Mouse (Mus musculus) spleen, adult 2 months (tissue): ENCODE measurements around the gene Pax5. TPM values are rescaled to one million over a fixed set of nuclear protein-coding genes. Genes with fewer than 3 reads are reported as not detected.

Source experiments
- DNase-seq, 2 experiments: peaks; one replicate each; pipeline versions ENCODE4 v3.0.0 to v3.0.0-alpha.2; 2012 to 2021; ENCODE audit warnings: low spot score in 2 of 2, low read depth in 1 of 2
- H3K27ac ChIP-seq: fragments of 200-500 bp; 2 replicates; pipeline ENCODE4 v1.5.1; 2012; ENCODE audit warnings: low read length, inconsistent platforms; ENCODE audit not compliant: insufficient read depth
- H3K27me3 ChIP-seq: fragments of 200-500 bp; 2 replicates; pipeline ENCODE4 v1.6.1; 2012; ENCODE audit warnings: mild to moderate bottlenecking, moderate library complexity, low read length, inconsistent platforms; ENCODE audit not compliant: control insufficient read depth, insufficient read depth
- H3K36me3 ChIP-seq: fragments of 200-500 bp; 2 replicates; pipeline ENCODE4 v1.6.1; 2012; ENCODE audit warnings: mild to moderate bottlenecking, low read length, inconsistent platforms; ENCODE audit not compliant: control insufficient read depth, insufficient read depth
- H3K4me1 ChIP-seq: fragments of 200-500 bp; 2 replicates; pipeline ENCODE4 v1.6.1; 2011; ENCODE audit warnings: inconsistent platforms; ENCODE audit not compliant: control insufficient read depth, insufficient read depth, insufficient read length
- H3K4me3 ChIP-seq: fragments of 200-500 bp; 2 replicates; pipeline ENCODE4 v1.5.1; 2011; ENCODE audit warnings: mild to moderate bottlenecking, inconsistent platforms; ENCODE audit not compliant: insufficient read depth, insufficient read length; ENCODE audit errors: extremely low read depth
- CTCF ChIP-seq: fragments of 200-500 bp; IDR thresholded peaks from 2 replicates; pipeline ENCODE4 v1.5.1; 2011; ENCODE audit warnings: mild to moderate bottlenecking, inconsistent platforms; ENCODE audit not compliant: insufficient read depth, insufficient read length, insufficient replicate concordance; ENCODE audit errors: extremely low read depth
- POLR2A ChIP-seq: fragments of 200-500 bp; IDR thresholded peaks from 2 replicates; pipeline ENCODE4 v1.6.1; 2011; ENCODE audit warnings: low read depth, low read length, inconsistent platforms
- WGBS: fragments of 180-500 bp; shearing (Covaris S2); methylation state at CpG from one replicate; pipeline ENCODE4 v1.1.7; 2018; 5-methylcytosine and 5-hydroxymethylcytosine counted together
- polyA plus RNA-seq: library from polyadenylated mRNA; depleted of rRNA; stranded (reverse); fragments of >200 nt; gene quantifications from 2 replicates; pipeline ENCODE4 v1.2.3, GENCODE M21; 2012

Gene Pax5
- polyA plus RNA-seq, 1 experiment: 131 TPM

- WGBS: 2% methylated on average over 50 of the region's 50 CpGs
- peak overlapping the region; percentile 97 for H3K27ac ChIP-seq
- no peaks in the 10 kb centered on the region for H3K27me3 ChIP-seq
These were observed 2.7 kb upstream of the Pax5 start for GRCm38 (mm10) chr4:44712786-44713553.

GRCm38 (mm10) chr4:44712051-44712700 lies 1.9 kb upstream of the Pax5 start:
- Histone ChIP-seq H3K27me3 (no peaks in the 10 kb centered on the region), H3K4me3 (peak overlapping the region; percentile 60), H3K36me3 (0 out of 2 replicates have a peak, but pooled peaks cover 1% of the 10 kb centered on the region), H3K4me1 (peaks cover 8% of the 10 kb centered on the region; the same call in 1 of the 2 replicates), H3K27ac (peak overlapping the region; percentile 97)
- TF ChIP-seq POLR2A (no peak), CTCF (no peak)
- peak in 1 of 2 experiments; percentile 29 for DNase-seq
- WGBS: 2% methylated on average over 25 of the region's 25 CpGs

More at GRCm38 (mm10) chr4:44712786-44713553, 2.7 kb upstream of the Pax5 start:
- no peaks in the 10 kb centered on the region for H3K36me3 ChIP-seq
- H3K4me1 ChIP-seq: peaks cover 8% of the 10 kb centered on the region; the same call in 1 of the 2 replicates
- DNase-seq: peak in 1 of 2 experiments; percentile 67
- H3K4me3 ChIP-seq: peak overlapping the region; percentile 57
- TF ChIP-seq CTCF (no peak), POLR2A (0 out of 2 replicates have a peak, but pooled peaks have one; percentile 5)

GRCm38 (mm10) chr4:44711136-44711900 lies 1.0 kb upstream of the Pax5 start:
- Histone ChIP-seq H3K27me3 (no peaks in the 10 kb centered on the region), H3K27ac (peak overlapping the region; percentile 97), H3K4me1 (peaks cover 8% of the 10 kb centered on the region; the same call in 1 of the 2 replicates), H3K36me3 (0 out of 2 replicates have a peak, but pooled peaks cover 1% of the 10 kb centered on the region), H3K4me3 (peak overlapping the region; percentile 60)
- 10% methylated on average over 25 of the region's 25 CpGs for WGBS
- TF ChIP-seq CTCF (no peak), POLR2A (no peak)
- peak in 1 of 2 experiments; percentile 30 for DNase-seq

- TF ChIP-seq CTCF (no peak), POLR2A (peak; percentile 94)
- Histone ChIP-seq H3K36me3 (0 out of 2 replicates have a peak, but pooled peaks cover 1% of the 10 kb centered on the region), H3K27me3 (no peaks in the 10 kb centered on the region), H3K4me3 (peak overlapping the region; percentile 60; the same call in 1 of the 2 replicates), H3K27ac (peak overlapping the region; percentile 97), H3K4me1 (peaks cover 7% of the 10 kb centered on the region; the same call in 1 of the 2 replicates)
- 3% methylated on average over 30 of the region's 30 CpGs for WGBS
- peak; percentile 77 to 83 for DNase-seq
These were observed 412 bp upstream of the Pax5 start for GRCm38 (mm10) chr4:44710701-44711097.

- Histone ChIP-seq H3K4me3 (peak overlapping the region; percentile 73), H3K27ac (peak overlapping the region; percentile 94), H3K4me1 (peaks cover 2% of the 10 kb centered on the region), H3K27me3 (no peaks in the 10 kb centered on the region), H3K36me3 (peaks cover 1% of the 10 kb centered on the region; the same call in 1 of the 2 replicates)
- peak in 1 of 2 experiments; percentile 61 for DNase-seq
- TF ChIP-seq CTCF (no peak), POLR2A (peak; percentile 22; the same call in 1 of the 2 replicates)
These were observed 1.1 kb downstream of the Pax5 start for GRCm38 (mm10) chr4:44709091-44709695.

- Histone ChIP-seq H3K27ac (peak overlapping the region; percentile 94), H3K36me3 (peaks cover 9% of the 10 kb centered on the region), H3K27me3 (no peaks in the 10 kb centered on the region; the same call in 1 of the 2 replicates), H3K4me3 (peak overlapping the region; percentile 73), H3K4me1 (peaks cover 2% of the 10 kb centered on the region)
- no peak for DNase-seq
- WGBS: 52% methylated on average over 8 of the region's 8 CpGs
- no peak for TF ChIP-seq POLR2A
- no peak for TF ChIP-seq CTCF
These were observed 2.0 kb downstream of the Pax5 start for GRCm38 (mm10) chr4:44708311-44708710.
